Mouse (Mus musculus): ENCODE results near the gene Map3k12. TPM values are rescaled to one million over a fixed set of nuclear protein-coding genes. Genes with fewer than 3 reads are reported as not detected.

The Map3k12 gene
- total RNA-seq, 1 experiment from 2014 or later = 2.4 TPM

GRCm38 (mm10) chr15:102483136-102483535 lies 33.7 kb downstream of the Map3k12 start:
- ATAC-seq (replicated peaks in 1 of 2; ENCODE audit: insufficient read depth in 1 of 2, low FRiP score in 2 of 2, low TSS enrichment in 1 of 2, low read depth in 1 of 2, poor library complexity in 2 of 2, severe bottlenecking in 2 of 2) = no peak

GRCm38 (mm10) chr15:102474520-102474919 lies 42.3 kb downstream of the Map3k12 start:
- no peak for ATAC-seq (replicated peaks in 1 of 2; ENCODE audit: insufficient read depth in 1 of 2, low FRiP score in 2 of 2, low TSS enrichment in 1 of 2, low read depth in 1 of 2, poor library complexity in 2 of 2, severe bottlenecking in 2 of 2)

GRCm38 (mm10) chr15:102473246-102473645 lies 43.6 kb downstream of the Map3k12 start:
- ATAC-seq (replicated peaks in 1 of 2; ENCODE audit: insufficient read depth in 1 of 2, low FRiP score in 2 of 2, low TSS enrichment in 1 of 2, low read depth in 1 of 2, poor library complexity in 2 of 2, severe bottlenecking in 2 of 2) = no peak

GRCm38 (mm10) chr15:102471727-102472126 lies 45.1 kb downstream of the Map3k12 start:
- ATAC-seq (replicated peaks in 1 of 2; ENCODE audit: insufficient read depth in 1 of 2, low FRiP score in 2 of 2, low TSS enrichment in 1 of 2, low read depth in 1 of 2, poor library complexity in 2 of 2, severe bottlenecking in 2 of 2) = no peak

- ATAC-seq (replicated peaks in 1 of 2; ENCODE audit: insufficient read depth in 1 of 2, low FRiP score in 2 of 2, low TSS enrichment in 1 of 2, low read depth in 1 of 2, poor library complexity in 2 of 2, severe bottlenecking in 2 of 2) = 0 out of 4 replicates have a peak, but pooled peaks of 1 of the 2 experiments have one; percentile 1
Measured at GRCm38 (mm10) chr15:102471295-102471645, 45.6 kb downstream of the Map3k12 start.

- ATAC-seq (replicated peaks in 1 of 2; ENCODE audit: insufficient read depth in 1 of 2, low FRiP score in 2 of 2, low TSS enrichment in 1 of 2, low read depth in 1 of 2, poor library complexity in 2 of 2, severe bottlenecking in 2 of 2) = peak in 1 of 2 experiments; percentile 33; a peak in 1 of 4 replicates
Measured at GRCm38 (mm10) chr15:102470605-102471294, 46.1 kb downstream of the Map3k12 start.

- peak; percentile 98 for ATAC-seq (replicated peaks in 1 of 2; ENCODE audit: insufficient read depth in 1 of 2, low FRiP score in 2 of 2, low TSS enrichment in 1 of 2, low read depth in 1 of 2, poor library complexity in 2 of 2, severe bottlenecking in 2 of 2)
Measured at GRCm38 (mm10) chr15:102470183-102470604, 46.7 kb downstream of the Map3k12 start, which contains the start of gene Pcbp2. Gene Pcbp2 (plus strand): TSS chr15:102470539.

GRCm38 (mm10) chr15:102468675-102469370 lies 48.0 kb downstream of the Map3k12 start:
- no peak for ATAC-seq (replicated peaks in 1 of 2; ENCODE audit: insufficient read depth in 1 of 2, low FRiP score in 2 of 2, low TSS enrichment in 1 of 2, low read depth in 1 of 2, poor library complexity in 2 of 2, severe bottlenecking in 2 of 2)

- ATAC-seq (replicated peaks in 1 of 2; ENCODE audit: insufficient read depth in 1 of 2, low FRiP score in 2 of 2, low TSS enrichment in 1 of 2, low read depth in 1 of 2, poor library complexity in 2 of 2, severe bottlenecking in 2 of 2) = no peak
Measured at GRCm38 (mm10) chr15:102463666-102464065, 53.2 kb downstream of the Map3k12 start.

- ATAC-seq (replicated peaks in 1 of 2; ENCODE audit: insufficient read depth in 1 of 2, low FRiP score in 2 of 2, low TSS enrichment in 1 of 2, low read depth in 1 of 2, poor library complexity in 2 of 2, severe bottlenecking in 2 of 2) = no peak
Measured at GRCm38 (mm10) chr15:102461430-102462075, 55.3 kb downstream of the Map3k12 start.

GRCm38 (mm10) chr15:102460971-102461370 lies 55.9 kb downstream of the Map3k12 start:
- peak; percentile 22 to 48; a peak in 2 of 4 replicates for ATAC-seq (replicated peaks in 1 of 2; ENCODE audit: insufficient read depth in 1 of 2, low FRiP score in 2 of 2, low TSS enrichment in 1 of 2, low read depth in 1 of 2, poor library complexity in 2 of 2, severe bottlenecking in 2 of 2)

- no peak for ATAC-seq (replicated peaks in 1 of 2; ENCODE audit: insufficient read depth in 1 of 2, low FRiP score in 2 of 2, low TSS enrichment in 1 of 2, low read depth in 1 of 2, poor library complexity in 2 of 2, severe bottlenecking in 2 of 2)
Measured at GRCm38 (mm10) chr15:102460409-102460808, 56.5 kb downstream of the Map3k12 start.

GRCm38 (mm10) chr15:102459847-102460246 lies 57.0 kb downstream of the Map3k12 start:
- ATAC-seq (replicated peaks in 1 of 2; ENCODE audit: insufficient read depth in 1 of 2, low FRiP score in 2 of 2, low TSS enrichment in 1 of 2, low read depth in 1 of 2, poor library complexity in 2 of 2, severe bottlenecking in 2 of 2) = no peak

- no peak for ATAC-seq (replicated peaks in 1 of 2; ENCODE audit: insufficient read depth in 1 of 2, low FRiP score in 2 of 2, low TSS enrichment in 1 of 2, low read depth in 1 of 2, poor library complexity in 2 of 2, severe bottlenecking in 2 of 2)
Measured at GRCm38 (mm10) chr15:102459381-102459780, 57.5 kb downstream of the Map3k12 start.

- ATAC-seq (replicated peaks in 1 of 2; ENCODE audit: insufficient read depth in 1 of 2, low FRiP score in 2 of 2, low TSS enrichment in 1 of 2, low read depth in 1 of 2, poor library complexity in 2 of 2, severe bottlenecking in 2 of 2) = peak; percentile 72 to 87
Measured at GRCm38 (mm10) chr15:102458904-102459317, 58.0 kb downstream of the Map3k12 start, which contains the start of gene Prr13. Gene Prr13 (plus strand): TSS chr15:102459028.

GRCm38 (mm10) chr15:102458050-102458736 lies 58.7 kb downstream of the Map3k12 start:
- peak; percentile 51 to 65 for ATAC-seq (replicated peaks in 1 of 2; ENCODE audit: insufficient read depth in 1 of 2, low FRiP score in 2 of 2, low TSS enrichment in 1 of 2, low read depth in 1 of 2, poor library complexity in 2 of 2, severe bottlenecking in 2 of 2)

GRCm38 (mm10) chr15:102455993-102456392 lies 60.9 kb downstream of the Map3k12 start:
- no peak for ATAC-seq (replicated peaks in 1 of 2; ENCODE audit: insufficient read depth in 1 of 2, low FRiP score in 2 of 2, low TSS enrichment in 1 of 2, low read depth in 1 of 2, poor library complexity in 2 of 2, severe bottlenecking in 2 of 2)

Data from hematopoietic stem cell, adult 5-6 weeks (primary cell).